Mouse (Mus musculus) intestine, postnatal 0 days (tissue): Measurements from ENCODE around the gene Klf6. TPM values are rescaled to one million over a fixed set of nuclear protein-coding genes. Genes with fewer than 3 reads are reported as not detected.

Source experiments
- ATAC-seq: fragments of 200-750 bp; cut with Nextera tagmentation; 2 replicates; pipeline ENCODE4 v1.8.0; 2017; ENCODE audit warnings: mild to moderate bottlenecking, moderate TSS enrichment, moderate library complexity
- H3K27ac ChIP-seq: fragments of 300-500 bp; sonication (generic); 2 replicates; pipeline ENCODE4 v1.5.1; 2014; ENCODE audit warnings: mild to moderate bottlenecking, low read depth, low read length, moderate library complexity
- H3K27me3 ChIP-seq: fragments of 300-500 bp; sonication (generic); replicated peaks from 2 replicates; pipeline ENCODE4 v1.6.1; 2014; ENCODE audit warnings: low read length, mixed read lengths; ENCODE audit not compliant: control insufficient read depth, insufficient read depth
- H3K36me3 ChIP-seq: fragments of 300-500 bp; sonication (generic); 2 replicates; pipeline ENCODE4 v1.6.1; 2014; ENCODE audit warnings: mild to moderate bottlenecking, moderate library complexity; ENCODE audit not compliant: control insufficient read depth, insufficient read depth
- H3K4me1 ChIP-seq: fragments of 300-500 bp; sonication (generic); replicated peaks from 2 replicates; pipeline ENCODE4 v1.6.1; 2014; ENCODE audit warnings: antibody characterized with exemption, low read length, mixed read lengths; ENCODE audit not compliant: control insufficient read depth, insufficient read depth
- H3K4me2 ChIP-seq: fragments of 300-500 bp; sonication (generic); replicated peaks from 2 replicates; pipeline ENCODE4 v1.6.1; 2014; ENCODE audit warnings: low read depth, mild to moderate bottlenecking, moderate library complexity
- H3K4me3 ChIP-seq: fragments of 300-500 bp; sonication (generic); 2 replicates; pipeline ENCODE4 v1.5.1; 2014; ENCODE audit warnings: low read depth, low read length
- H3K9ac ChIP-seq: fragments of 300-500 bp; sonication (generic); 2 replicates; pipeline ENCODE4 v1.6.1; 2014; ENCODE audit warnings: mild to moderate bottlenecking, low read depth, low read length
- H3K9me3 ChIP-seq: fragments of 300-500 bp; sonication (generic); 2 replicates; pipeline ENCODE4 v1.6.1; 2016; ENCODE audit warnings: mixed run types; ENCODE audit not compliant: control insufficient read depth
- CTCF ChIP-seq: sonication (generic); IDR thresholded peaks from 2 replicates; pipeline ENCODE4 v1.5.1; 2016; ENCODE audit warnings: low read depth, mild to moderate bottlenecking, control low read depth, antibody characterized with exemption, moderate library complexity
- WGBS: fragments of 180-500 bp; shearing (Covaris S2); extraction: QIAGEN DNeasy Blood & Tissue Kit; methylation state at CpG from one replicate; pipeline ENCODE4 v1.1.7; 2014; 5-methylcytosine and 5-hydroxymethylcytosine counted together
- polyA plus RNA-seq: library from polyadenylated mRNA; unstranded; fragments of >200 nt; fragmentation: Nextera tagmentation; extraction: Ambion mirVana; gene quantifications from 2 replicates; pipeline ENCODE4 v1.2.1, GENCODE M21; 2015

Klf6 gene
- polyA plus RNA-seq, 1 experiment from 2014 or later: 64.4 TPM

- Histone ChIP-seq H3K27ac (peak overlapping the region; percentile 47), H3K36me3 (peaks cover 43% of the 10 kb centered on the region), H3K4me1 (0 out of 2 replicates have a peak, but pooled peaks cover 3% of the 10 kb centered on the region), H3K4me3 (peak overlapping the region; percentile 9; the same call in 1 of the 2 replicates), H3K4me2 (peak overlapping the region; percentile 73), H3K9ac (0 out of 2 replicates have a peak overlapping the region, but pooled peaks have one; percentile 17), H3K9me3 (no peaks in the 10 kb centered on the region), H3K27me3 (no peaks in the 10 kb centered on the region)
- no peak for ATAC-seq
- no peak for TF ChIP-seq CTCF
- 89% methylated on average over 9 of the region's 9 CpGs for WGBS
These were observed 3.8 kb downstream of the Klf6 start for GRCm38 (mm10) chr13:5865098-5865415.

GRCm38 (mm10) chr13:5866091-5866490 is 4.8 kb downstream of the Klf6 start:
- H3K9me3 ChIP-seq: no peaks in the 10 kb centered on the region
- 0 out of 2 replicates have a peak, but pooled peaks cover 3% of the 10 kb centered on the region for H3K4me1 ChIP-seq
- whole genome bisulfite sequencing: 86% methylated on average over 6 of the region's 6 CpGs
- H3K4me3 ChIP-seq: no peak overlapping the region
- peak overlapping the region; percentile 9; the same call in 1 of the 2 replicates for H3K4me2 ChIP-seq
- H3K36me3 ChIP-seq: peaks cover 43% of the 10 kb centered on the region
- ATAC-seq: no peak
- no peak overlapping the region for H3K9ac ChIP-seq
- no peak for TF ChIP-seq CTCF
- H3K27me3 ChIP-seq: no peaks in the 10 kb centered on the region
- 0 out of 2 replicates have a peak overlapping the region, but pooled peaks have one; percentile 15 for H3K27ac ChIP-seq

- Histone ChIP-seq H3K36me3 (peaks cover 43% of the 10 kb centered on the region), H3K4me2 (0 out of 2 replicates have a peak overlapping the region, but pooled peaks have one; percentile 9), H3K4me1 (0 out of 2 replicates have a peak, but pooled peaks cover 3% of the 10 kb centered on the region), H3K27me3 (no peaks in the 10 kb centered on the region), H3K4me3 (no peak overlapping the region), H3K9ac (no peak overlapping the region), H3K27ac (0 out of 2 replicates have a peak overlapping the region, but pooled peaks have one; percentile 15), H3K9me3 (no peaks in the 10 kb centered on the region)
- no peak for ATAC-seq
- WGBS: 93% methylated on average over 5 of the region's 5 CpGs
- TF ChIP-seq CTCF: no peak
These were observed 5.2 kb downstream of the Klf6 start for GRCm38 (mm10) chr13:5866532-5866931.

- ATAC-seq: no peak
- Histone ChIP-seq H3K9ac (no peak overlapping the region), H3K4me3 (no peak overlapping the region), H3K9me3 (no peaks in the 10 kb centered on the region), H3K27ac (no peak overlapping the region), H3K27me3 (no peaks in the 10 kb centered on the region), H3K4me1 (0 out of 2 replicates have a peak, but pooled peaks cover 3% of the 10 kb centered on the region), H3K4me2 (no peak overlapping the region), H3K36me3 (peaks cover 43% of the 10 kb centered on the region)
- TF ChIP-seq CTCF: no peak
- 90% methylated on average over 8 of the region's 8 CpGs for whole genome bisulfite sequencing
These were observed 7.1 kb downstream of the Klf6 start for GRCm38 (mm10) chr13:5868376-5868775.

GRCm38 (mm10) chr13:5869433-5869832 is 8.2 kb downstream of the Klf6 start:
- TF ChIP-seq CTCF: no peak
- Histone ChIP-seq H3K4me2 (no peak overlapping the region), H3K27ac (peak overlapping the region; percentile 1), H3K4me3 (no peak overlapping the region), H3K27me3 (no peaks in the 10 kb centered on the region), H3K9ac (no peak overlapping the region), H3K9me3 (no peaks in the 10 kb centered on the region), H3K4me1 (no peaks in the 10 kb centered on the region), H3K36me3 (peaks cover 43% of the 10 kb centered on the region)
- 48% methylated on average over 5 of the region's 5 CpGs for WGBS
- ATAC-seq: no peak

- no peaks in the 10 kb centered on the region for H3K27me3 ChIP-seq
- peak overlapping the region; percentile 1 for H3K27ac ChIP-seq
- ATAC-seq: peak; percentile 39; the same call in 1 of the 2 replicates
- H3K4me2 ChIP-seq: no peak overlapping the region
- H3K4me1 ChIP-seq: 0 out of 2 replicates have a peak, but pooled peaks cover under 1% of the 10 kb centered on the region
- peaks cover 43% of the 10 kb centered on the region for H3K36me3 ChIP-seq
- H3K9me3 ChIP-seq: no peaks in the 10 kb centered on the region
- WGBS: 22% methylated on average over 7 of the region's 7 CpGs
- TF ChIP-seq CTCF: no peak
- H3K4me3 ChIP-seq: no peak overlapping the region
- no peak overlapping the region for H3K9ac ChIP-seq
These were observed 8.6 kb downstream of the Klf6 start for GRCm38 (mm10) chr13:5869842-5870241.
